Mouse (Mus musculus): Measurements from ENCODE around the gene Wnt2b. TPM values are rescaled to one million over a fixed set of nuclear protein-coding genes. Genes with fewer than 3 reads are reported as not detected.
A peak's percentile ranks its signal among the peaks of the same experiment; 100 is the strongest.

Wnt2b gene
- polyA plus RNA-seq, 1 experiment: 0.25 TPM

DNA sequence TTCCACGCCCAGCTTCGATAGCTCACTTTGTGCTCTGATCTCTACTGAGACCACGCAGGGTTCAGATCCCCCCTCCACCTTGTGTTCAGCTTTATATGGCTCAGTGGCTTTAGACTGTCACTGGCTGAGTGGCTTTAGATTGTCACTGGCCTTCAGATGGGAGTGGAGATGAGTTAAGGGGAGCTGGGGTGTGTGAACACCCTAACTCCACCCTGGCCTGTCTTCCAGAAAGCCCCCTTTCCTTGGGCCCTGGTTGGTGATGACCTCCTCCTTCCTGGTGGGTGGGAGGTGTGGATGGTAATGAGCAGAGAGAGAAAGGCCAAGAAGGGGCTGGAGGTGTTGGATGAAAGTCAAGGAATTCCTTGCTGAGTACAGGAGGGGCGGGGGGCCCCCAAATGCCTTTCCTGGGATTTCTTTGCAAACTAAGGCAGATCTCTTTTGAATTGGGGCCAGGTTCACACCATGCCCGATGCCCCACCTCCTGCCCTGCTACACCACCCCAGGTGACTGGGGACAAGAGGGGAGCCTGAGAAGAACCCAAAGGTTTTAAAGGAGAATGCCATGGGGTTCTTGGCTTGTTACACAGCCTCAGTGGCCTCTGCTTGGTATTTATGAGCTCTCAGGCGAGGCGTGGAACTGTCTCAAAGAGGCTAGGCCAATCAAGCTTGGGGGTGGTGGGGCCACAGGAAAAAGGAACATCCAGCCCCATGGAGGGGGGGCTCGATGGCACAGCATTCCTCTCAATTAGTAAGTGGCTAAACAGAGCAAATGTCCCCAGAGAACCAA, 3.5 kb upstream of the Wnt2b start:
- Histone ChIP-seq H3K36me3 (ENCODE audit: control insufficient read depth, insufficient read depth, low read length) (no peaks in the 10 kb centered on the region), H3K4me1 (ENCODE audit: control insufficient read depth, insufficient read depth, insufficient read length) (peaks cover 19% of the 10 kb centered on the region), H3K27me3 (ENCODE audit: control insufficient read depth, insufficient read depth, low read length) (peaks cover 18% of the 10 kb centered on the region), H3K27ac (ENCODE audit: insufficient read depth, low read length) (no peak overlapping the region), H3K4me3 (ENCODE audit: extremely low read depth, insufficient read depth, insufficient read length) (no peak overlapping the region)
- 73% methylated on average over 8 of the region's 8 CpGs for WGBS
- no peak for DNase-seq (ENCODE audit: low read depth in 1 of 2, low spot score in 2 of 2)
- no peak for TF ChIP-seq POLR2A (IDR thresholded peaks at IDR 0.05; ENCODE audit: low read depth, low read length)
- no peak for TF ChIP-seq CTCF (IDR thresholded peaks at IDR 0.05; ENCODE audit: extremely low read depth, insufficient read depth, insufficient read length, insufficient replicate concordance)

DNA sequence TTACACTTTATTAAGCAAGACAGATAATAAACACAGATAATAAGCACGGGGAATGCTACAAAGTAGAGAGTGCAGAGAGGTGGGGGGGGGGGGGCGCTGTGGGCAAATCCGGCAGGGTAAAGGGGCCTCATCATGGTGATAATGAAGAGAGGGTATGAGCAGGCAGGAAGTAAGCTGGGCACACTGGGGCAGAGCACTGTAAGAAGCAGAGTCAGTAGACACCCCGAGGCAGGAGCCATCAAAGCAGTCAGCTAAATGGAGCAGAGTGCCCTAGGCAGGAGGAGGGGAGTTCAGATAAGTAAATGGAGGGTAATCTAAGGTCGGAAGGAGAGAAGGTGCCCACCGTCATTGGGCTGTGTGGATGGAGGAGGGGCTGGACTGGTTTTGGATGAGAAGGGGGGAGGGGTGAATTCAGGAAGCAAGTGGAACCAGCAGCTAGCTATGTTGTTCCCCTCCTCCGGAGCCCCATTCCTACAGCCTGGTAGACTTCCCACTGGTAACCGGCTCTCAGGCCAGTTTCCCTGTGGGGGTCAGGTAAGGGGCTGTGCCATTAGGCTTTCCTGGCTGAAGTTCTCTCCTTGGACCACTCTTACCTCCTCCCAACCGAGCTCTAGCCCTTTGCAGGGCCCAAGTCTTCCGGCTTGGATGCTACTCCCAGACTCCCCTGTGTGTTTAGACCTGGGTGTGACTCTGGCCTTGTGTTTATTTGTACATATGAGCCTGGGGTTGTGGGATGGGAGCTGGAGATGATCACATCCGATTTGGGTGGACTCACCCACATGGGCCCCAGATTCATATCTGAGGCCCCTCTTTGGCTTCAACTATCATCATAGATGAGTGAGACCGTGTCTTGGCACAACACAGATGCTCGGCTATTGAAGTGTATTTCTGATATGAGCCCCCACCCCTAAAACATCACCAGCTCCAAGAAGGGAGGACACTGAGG, 1.9 kb upstream of the Wnt2b start:
- no peak for DNase-seq (ENCODE audit: low read depth in 1 of 2, low spot score in 2 of 2)
- Histone ChIP-seq H3K36me3 (ENCODE audit: control insufficient read depth, insufficient read depth, low read length) (no peaks in the 10 kb centered on the region), H3K4me3 (ENCODE audit: extremely low read depth, insufficient read depth, insufficient read length) (no peak overlapping the region), H3K4me1 (ENCODE audit: control insufficient read depth, insufficient read depth, insufficient read length) (peaks cover 19% of the 10 kb centered on the region), H3K27ac (ENCODE audit: insufficient read depth, low read length) (no peak overlapping the region), H3K27me3 (ENCODE audit: control insufficient read depth, insufficient read depth, low read length) (peaks cover 18% of the 10 kb centered on the region)
- TF ChIP-seq POLR2A (IDR thresholded peaks at IDR 0.05; ENCODE audit: low read depth, low read length) (no peak), CTCF (IDR thresholded peaks at IDR 0.05; ENCODE audit: extremely low read depth, insufficient read depth, insufficient read length, insufficient replicate concordance) (no peak)
- 39% methylated on average over 13 of the region's 13 CpGs for WGBS

DNA sequence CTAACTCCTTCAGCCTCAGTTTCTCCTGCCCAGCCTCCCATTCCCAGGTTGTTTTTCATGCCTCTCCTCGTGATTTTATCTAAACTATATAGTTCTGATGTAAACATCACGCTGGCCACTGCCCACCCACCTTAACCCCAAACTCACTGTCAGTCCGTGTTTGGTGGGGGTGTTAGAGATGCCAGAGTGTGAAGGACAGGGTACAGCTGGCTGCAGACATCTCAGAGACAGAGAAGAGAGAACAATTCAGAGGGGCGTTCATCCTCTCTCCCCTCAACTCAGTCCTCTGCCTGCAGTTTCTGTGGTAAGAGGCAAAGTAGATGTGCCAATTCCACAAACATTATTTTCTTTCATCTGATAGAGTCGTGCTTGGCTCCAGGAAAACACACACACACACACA, 1.1 kb upstream of the Wnt2b start:
- H3K36me3 ChIP-seq (ENCODE audit: control insufficient read depth, insufficient read depth, low read length): no peaks in the 10 kb centered on the region
- peaks cover 18% of the 10 kb centered on the region for H3K27me3 ChIP-seq (ENCODE audit: control insufficient read depth, insufficient read depth, low read length)
- WGBS: 15% methylated on average over 5 of the region's 5 CpGs
- peaks cover 16% of the 10 kb centered on the region for H3K4me1 ChIP-seq (ENCODE audit: control insufficient read depth, insufficient read depth, insufficient read length)
- TF ChIP-seq POLR2A (IDR thresholded peaks at IDR 0.05; ENCODE audit: low read depth, low read length): no peak
- H3K27ac ChIP-seq (ENCODE audit: insufficient read depth, low read length): no peak overlapping the region
- H3K4me3 ChIP-seq (ENCODE audit: extremely low read depth, insufficient read depth, insufficient read length): no peak overlapping the region
- no peak for DNase-seq (ENCODE audit: low read depth in 1 of 2, low spot score in 2 of 2)

DNA sequence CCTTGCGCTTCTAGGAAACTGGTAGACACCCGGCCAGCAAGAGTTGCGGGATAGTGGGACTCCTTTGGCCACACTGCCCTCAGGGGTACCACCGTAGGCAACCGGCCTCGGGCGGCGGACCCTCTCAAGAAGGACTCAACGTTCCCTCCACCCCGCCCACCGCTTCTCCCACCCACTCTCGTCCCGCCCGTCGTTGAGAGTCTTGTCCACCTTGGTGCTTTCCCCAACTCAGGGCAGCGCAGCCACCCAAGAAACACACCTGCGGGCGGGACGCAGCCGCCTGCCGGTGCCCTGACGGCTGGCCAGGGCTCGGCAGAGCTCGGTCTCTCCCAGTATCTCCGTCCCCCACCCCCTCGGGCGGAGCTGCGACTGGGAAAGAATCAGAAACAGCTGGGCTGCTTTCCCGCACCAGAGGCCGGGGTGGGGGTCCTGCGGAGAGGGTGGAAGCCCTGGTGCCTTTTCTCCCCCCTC, 455 bp upstream of the Wnt2b start:
- peaks cover 16% of the 10 kb centered on the region for H3K27me3 ChIP-seq (ENCODE audit: control insufficient read depth, insufficient read depth, low read length)
- peaks cover 13% of the 10 kb centered on the region for H3K4me1 ChIP-seq (ENCODE audit: control insufficient read depth, insufficient read depth, insufficient read length)
- no peaks in the 10 kb centered on the region for H3K36me3 ChIP-seq (ENCODE audit: control insufficient read depth, insufficient read depth, low read length)
- no peak overlapping the region for H3K27ac ChIP-seq (ENCODE audit: insufficient read depth, low read length)
- peak overlapping the region; percentile 26; the same call in 1 of the 2 replicates for H3K4me3 ChIP-seq (ENCODE audit: extremely low read depth, insufficient read depth, insufficient read length)
- WGBS: 3% methylated on average over 31 of the region's 31 CpGs
- TF ChIP-seq CTCF (IDR thresholded peaks at IDR 0.05; ENCODE audit: extremely low read depth, insufficient read depth, insufficient read length, insufficient replicate concordance) (no peak), POLR2A (IDR thresholded peaks at IDR 0.05; ENCODE audit: low read depth, low read length) (no peak)
- DNase-seq (ENCODE audit: low read depth in 1 of 2, low spot score in 2 of 2): no peak

DNA sequence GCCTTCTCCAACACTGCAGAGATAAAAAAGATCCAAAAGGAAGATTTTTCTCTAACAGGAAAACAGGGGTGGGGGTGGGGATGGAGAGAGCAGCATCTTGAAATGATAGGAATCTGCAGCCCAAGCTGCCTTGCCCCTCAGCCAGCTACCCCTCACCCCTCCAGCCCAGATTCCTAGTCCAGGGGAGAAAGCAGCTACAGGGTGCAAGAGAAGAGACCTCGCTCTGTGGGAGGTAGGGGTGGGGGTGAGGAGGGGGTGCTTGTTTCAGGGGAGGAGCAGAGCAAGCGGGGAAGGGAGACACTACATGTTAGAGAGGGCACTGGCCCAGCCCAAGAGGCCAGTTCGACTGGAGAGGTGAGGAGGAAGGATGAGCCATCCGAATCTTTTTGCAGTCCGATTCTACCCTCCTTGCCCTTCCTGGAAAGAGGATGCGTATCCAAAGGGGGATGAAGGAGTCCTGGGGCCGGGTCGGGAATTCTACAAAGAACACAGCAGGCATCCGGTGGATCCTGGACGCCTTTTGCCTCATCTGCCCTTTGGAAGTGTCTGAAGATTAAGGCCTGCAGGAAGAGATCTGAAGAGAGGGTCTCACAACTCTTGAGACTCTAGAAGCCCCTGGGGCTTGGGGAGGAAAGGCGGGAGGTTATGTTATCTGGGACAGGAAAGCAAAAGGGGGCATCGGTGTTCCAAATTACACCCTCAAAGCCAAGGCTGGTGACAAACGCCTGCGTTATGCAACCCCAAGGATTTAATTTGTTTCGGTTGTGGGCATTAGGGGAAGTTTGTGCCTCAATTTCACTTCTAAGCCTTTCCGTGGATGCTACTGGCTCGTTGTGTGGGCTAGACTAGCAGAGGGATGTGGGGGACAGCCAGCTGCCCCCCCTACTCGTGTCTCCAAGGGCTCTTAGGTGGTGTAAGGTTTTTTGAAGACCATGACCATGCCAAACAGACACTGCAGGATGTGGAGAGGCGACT, 1.4 kb downstream of the Wnt2b start:
- no peak overlapping the region for H3K4me3 ChIP-seq (ENCODE audit: extremely low read depth, insufficient read depth, insufficient read length)
- peaks cover 16% of the 10 kb centered on the region for H3K27me3 ChIP-seq (ENCODE audit: control insufficient read depth, insufficient read depth, low read length)
- H3K4me1 ChIP-seq (ENCODE audit: control insufficient read depth, insufficient read depth, insufficient read length): peaks cover 13% of the 10 kb centered on the region
- TF ChIP-seq POLR2A (IDR thresholded peaks at IDR 0.05; ENCODE audit: low read depth, low read length): no peak
- TF ChIP-seq CTCF (IDR thresholded peaks at IDR 0.05; ENCODE audit: extremely low read depth, insufficient read depth, insufficient read length, insufficient replicate concordance): no peak
- 24% methylated on average over 19 of the region's 19 CpGs for WGBS
- DNase-seq (ENCODE audit: low read depth in 1 of 2, low spot score in 2 of 2): no peak
- no peaks in the 10 kb centered on the region for H3K36me3 ChIP-seq (ENCODE audit: control insufficient read depth, insufficient read depth, low read length)
- H3K27ac ChIP-seq (ENCODE audit: insufficient read depth, low read length): no peak overlapping the region

DNA sequence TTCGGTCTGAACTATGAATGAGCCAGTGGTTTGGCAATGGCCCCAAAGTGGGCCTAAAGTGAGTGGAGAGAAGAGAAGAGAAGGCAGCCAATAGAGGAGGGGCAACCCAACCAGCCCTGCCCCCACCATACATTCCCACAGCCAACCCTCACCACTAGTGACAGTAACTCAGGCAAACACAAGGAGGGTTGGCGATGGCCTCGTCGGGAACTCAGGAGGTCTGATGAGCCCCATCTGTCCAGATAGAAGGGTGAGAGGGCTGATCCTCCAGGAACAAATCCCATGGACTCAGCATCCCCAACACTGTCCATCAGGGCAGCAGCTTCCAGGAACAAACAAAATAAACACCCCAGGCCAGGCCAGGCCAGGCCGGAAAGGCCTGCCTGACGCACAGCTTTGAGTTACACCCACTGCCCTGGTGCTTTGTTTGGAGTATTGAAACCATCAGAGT, 5.6 kb downstream of the Wnt2b start:
- no peak for DNase-seq (ENCODE audit: low read depth in 1 of 2, low spot score in 2 of 2)
- H3K27ac ChIP-seq (ENCODE audit: insufficient read depth, low read length): no peak overlapping the region
- no peak overlapping the region for H3K4me3 ChIP-seq (ENCODE audit: extremely low read depth, insufficient read depth, insufficient read length)
- H3K36me3 ChIP-seq (ENCODE audit: control insufficient read depth, insufficient read depth, low read length): no peaks in the 10 kb centered on the region
- 0 out of 2 replicates have a peak, but pooled peaks cover 4% of the 10 kb centered on the region for H3K27me3 ChIP-seq (ENCODE audit: control insufficient read depth, insufficient read depth, low read length)
- peaks cover under 1% of the 10 kb centered on the region; the same call in 1 of the 2 replicates for H3K4me1 ChIP-seq (ENCODE audit: control insufficient read depth, insufficient read depth, insufficient read length)
- TF ChIP-seq POLR2A (IDR thresholded peaks at IDR 0.05; ENCODE audit: low read depth, low read length) (no peak), CTCF (IDR thresholded peaks at IDR 0.05; ENCODE audit: extremely low read depth, insufficient read depth, insufficient read length, insufficient replicate concordance) (no peak)
- WGBS: 85% methylated on average over 6 of the region's 6 CpGs
